Mouse (Mus musculus): ENCODE data around the gene Aff1. TPM values are rescaled to one million over a fixed set of nuclear protein-coding genes. Genes with fewer than 3 reads are reported as not detected.

Aff1 gene
- polyA plus RNA-seq, 1 experiment from 2014 or later: 13.5 TPM

GRCm38 (mm10) chr5:103776842-103777241 is 84.7 kb downstream of the Aff1 start:
- no peak for ATAC-seq (replicated peaks; ENCODE audit: extremely low read depth, insufficient read depth, low FRiP score)
- WGBS: 84% methylated on average over 4 of the region's 4 CpGs
- Histone ChIP-seq H3K27ac (ENCODE audit: low read length) (no peak overlapping the region), H3K27me3 (ENCODE audit: control insufficient read depth, insufficient read depth, low read length) (no peaks in the 10 kb centered on the region), H3K9me3 (replicated peaks; ENCODE audit: control insufficient read depth, low read length) (no peaks in the 10 kb centered on the region), H3K36me3 (ENCODE audit: control insufficient read depth, insufficient read depth) (no peaks in the 10 kb centered on the region), H3K4me1 (ENCODE audit: control insufficient read depth, insufficient read depth, low read length) (peaks cover 77% of the 10 kb centered on the region), H3K9ac (ENCODE audit: low read length) (no peak overlapping the region), H3K4me2 (ENCODE audit: low read depth, low read length) (no peak overlapping the region), H3K4me3 (ENCODE audit: low read length) (no peak overlapping the region)

GRCm38 (mm10) chr5:103777446-103777845 is 85.3 kb downstream of the Aff1 start:
- WGBS: 65% methylated on average over 4 of the region's 4 CpGs
- H3K9me3 ChIP-seq (replicated peaks; ENCODE audit: control insufficient read depth, low read length): no peaks in the 10 kb centered on the region
- H3K9ac ChIP-seq (ENCODE audit: low read length): peak overlapping the region; percentile 52; the same call in 1 of the 2 replicates
- H3K4me3 ChIP-seq (ENCODE audit: low read length): no peak overlapping the region
- H3K4me2 ChIP-seq (ENCODE audit: low read depth, low read length): peak overlapping the region; percentile 57
- no peak for ATAC-seq (replicated peaks; ENCODE audit: extremely low read depth, insufficient read depth, low FRiP score)
- no peaks in the 10 kb centered on the region for H3K27me3 ChIP-seq (ENCODE audit: control insufficient read depth, insufficient read depth, low read length)
- peaks cover 72% of the 10 kb centered on the region for H3K4me1 ChIP-seq (ENCODE audit: control insufficient read depth, insufficient read depth, low read length)
- peak overlapping the region; percentile 27; the same call in 1 of the 2 replicates for H3K27ac ChIP-seq (ENCODE audit: low read length)
- no peaks in the 10 kb centered on the region for H3K36me3 ChIP-seq (ENCODE audit: control insufficient read depth, insufficient read depth)

GRCm38 (mm10) chr5:103778314-103779117 is 86.3 kb downstream of the Aff1 start:
- Histone ChIP-seq H3K4me1 (ENCODE audit: control insufficient read depth, insufficient read depth, low read length) (peaks cover 61% of the 10 kb centered on the region), H3K9ac (ENCODE audit: low read length) (peak overlapping the region; percentile 43), H3K27me3 (ENCODE audit: control insufficient read depth, insufficient read depth, low read length) (no peaks in the 10 kb centered on the region), H3K9me3 (replicated peaks; ENCODE audit: control insufficient read depth, low read length) (no peaks in the 10 kb centered on the region), H3K27ac (ENCODE audit: low read length) (peak overlapping the region; percentile 83), H3K4me3 (ENCODE audit: low read length) (peak overlapping the region; percentile 40), H3K36me3 (ENCODE audit: control insufficient read depth, insufficient read depth) (peaks cover under 1% of the 10 kb centered on the region), H3K4me2 (ENCODE audit: low read depth, low read length) (peak overlapping the region; percentile 57)
- peak; percentile 50; the same call in 1 of the 2 replicates for ATAC-seq (replicated peaks; ENCODE audit: extremely low read depth, insufficient read depth, low FRiP score)
- 10% methylated on average over 17 of the region's 17 CpGs for WGBS

GRCm38 (mm10) chr5:103779836-103780235 is 87.7 kb downstream of the Aff1 start:
- WGBS: 54% methylated on average over 10 of the region's 10 CpGs
- ATAC-seq (replicated peaks; ENCODE audit: extremely low read depth, insufficient read depth, low FRiP score): no peak
- H3K9me3 ChIP-seq (replicated peaks; ENCODE audit: control insufficient read depth, low read length): no peaks in the 10 kb centered on the region
- H3K4me2 ChIP-seq (ENCODE audit: low read depth, low read length): no peak overlapping the region
- H3K27me3 ChIP-seq (ENCODE audit: control insufficient read depth, insufficient read depth, low read length): no peaks in the 10 kb centered on the region
- peaks cover 50% of the 10 kb centered on the region for H3K4me1 ChIP-seq (ENCODE audit: control insufficient read depth, insufficient read depth, low read length)
- H3K4me3 ChIP-seq (ENCODE audit: low read length): no peak overlapping the region
- H3K27ac ChIP-seq (ENCODE audit: low read length): no peak overlapping the region
- H3K36me3 ChIP-seq (ENCODE audit: control insufficient read depth, insufficient read depth): peaks cover 13% of the 10 kb centered on the region
- H3K9ac ChIP-seq (ENCODE audit: low read length): no peak overlapping the region

GRCm38 (mm10) chr5:103780266-103780665 is 88.1 kb downstream of the Aff1 start:
- no peak overlapping the region for H3K4me3 ChIP-seq (ENCODE audit: low read length)
- no peak overlapping the region for H3K4me2 ChIP-seq (ENCODE audit: low read depth, low read length)
- H3K9me3 ChIP-seq (replicated peaks; ENCODE audit: control insufficient read depth, low read length): no peaks in the 10 kb centered on the region
- H3K9ac ChIP-seq (ENCODE audit: low read length): no peak overlapping the region
- H3K36me3 ChIP-seq (ENCODE audit: control insufficient read depth, insufficient read depth): peaks cover 15% of the 10 kb centered on the region
- H3K27ac ChIP-seq (ENCODE audit: low read length): peak overlapping the region; percentile 56
- H3K27me3 ChIP-seq (ENCODE audit: control insufficient read depth, insufficient read depth, low read length): no peaks in the 10 kb centered on the region
- 51% methylated on average over 6 of the region's 6 CpGs for WGBS
- H3K4me1 ChIP-seq (ENCODE audit: control insufficient read depth, insufficient read depth, low read length): peaks cover 46% of the 10 kb centered on the region
- no peak for ATAC-seq (replicated peaks; ENCODE audit: extremely low read depth, insufficient read depth, low FRiP score)

- WGBS: 75% methylated on average over 6 of the region's 6 CpGs
- Histone ChIP-seq H3K9ac (ENCODE audit: low read length) (no peak overlapping the region), H3K4me2 (ENCODE audit: low read depth, low read length) (no peak overlapping the region), H3K27me3 (ENCODE audit: control insufficient read depth, insufficient read depth, low read length) (no peaks in the 10 kb centered on the region), H3K36me3 (ENCODE audit: control insufficient read depth, insufficient read depth) (peaks cover 15% of the 10 kb centered on the region), H3K27ac (ENCODE audit: low read length) (peak overlapping the region; percentile 56; the same call in 1 of the 2 replicates), H3K4me1 (ENCODE audit: control insufficient read depth, insufficient read depth, low read length) (peaks cover 40% of the 10 kb centered on the region), H3K9me3 (replicated peaks; ENCODE audit: control insufficient read depth, low read length) (no peaks in the 10 kb centered on the region), H3K4me3 (ENCODE audit: low read length) (no peak overlapping the region)
- peak; percentile 12; the same call in 1 of the 2 replicates for ATAC-seq (replicated peaks; ENCODE audit: extremely low read depth, insufficient read depth, low FRiP score)
Measured at GRCm38 (mm10) chr5:103780836-103781235, 88.7 kb downstream of the Aff1 start.

- no peak for ATAC-seq (replicated peaks; ENCODE audit: extremely low read depth, insufficient read depth, low FRiP score)
- no peak overlapping the region for H3K27ac ChIP-seq (ENCODE audit: low read length)
- 80% methylated on average over 11 of the region's 11 CpGs for WGBS
- no peak overlapping the region for H3K4me2 ChIP-seq (ENCODE audit: low read depth, low read length)
- no peak overlapping the region for H3K9ac ChIP-seq (ENCODE audit: low read length)
- H3K4me1 ChIP-seq (ENCODE audit: control insufficient read depth, insufficient read depth, low read length): peaks cover 45% of the 10 kb centered on the region
- H3K36me3 ChIP-seq (ENCODE audit: control insufficient read depth, insufficient read depth): peaks cover 15% of the 10 kb centered on the region
- no peaks in the 10 kb centered on the region for H3K27me3 ChIP-seq (ENCODE audit: control insufficient read depth, insufficient read depth, low read length)
- no peaks in the 10 kb centered on the region for H3K9me3 ChIP-seq (replicated peaks; ENCODE audit: control insufficient read depth, low read length)
- no peak overlapping the region for H3K4me3 ChIP-seq (ENCODE audit: low read length)
Measured at GRCm38 (mm10) chr5:103783086-103783668, 91.0 kb downstream of the Aff1 start.

GRCm38 (mm10) chr5:103786096-103786495 is 93.9 kb downstream of the Aff1 start:
- Histone ChIP-seq H3K4me1 (ENCODE audit: control insufficient read depth, insufficient read depth, low read length) (peaks cover 34% of the 10 kb centered on the region), H3K36me3 (ENCODE audit: control insufficient read depth, insufficient read depth) (peaks cover 15% of the 10 kb centered on the region), H3K9ac (ENCODE audit: low read length) (no peak overlapping the region), H3K27me3 (ENCODE audit: control insufficient read depth, insufficient read depth, low read length) (no peaks in the 10 kb centered on the region), H3K4me3 (ENCODE audit: low read length) (no peak overlapping the region), H3K9me3 (replicated peaks; ENCODE audit: control insufficient read depth, low read length) (no peaks in the 10 kb centered on the region), H3K4me2 (ENCODE audit: low read depth, low read length) (no peak overlapping the region), H3K27ac (ENCODE audit: low read length) (no peak overlapping the region)
- no peak for ATAC-seq (replicated peaks; ENCODE audit: extremely low read depth, insufficient read depth, low FRiP score)
- WGBS: 65% methylated on average over 10 of the region's 10 CpGs

GRCm38 (mm10) chr5:103788476-103788875 is 96.3 kb downstream of the Aff1 start:
- Histone ChIP-seq H3K27me3 (ENCODE audit: control insufficient read depth, insufficient read depth, low read length) (no peaks in the 10 kb centered on the region), H3K36me3 (ENCODE audit: control insufficient read depth, insufficient read depth) (peaks cover 24% of the 10 kb centered on the region), H3K4me2 (ENCODE audit: low read depth, low read length) (peak overlapping the region; percentile 49), H3K4me1 (ENCODE audit: control insufficient read depth, insufficient read depth, low read length) (peaks cover 28% of the 10 kb centered on the region), H3K9me3 (replicated peaks; ENCODE audit: control insufficient read depth, low read length) (no peaks in the 10 kb centered on the region), H3K9ac (ENCODE audit: low read length) (0 out of 2 replicates have a peak overlapping the region, but pooled peaks have one; percentile 11), H3K4me3 (ENCODE audit: low read length) (no peak overlapping the region), H3K27ac (ENCODE audit: low read length) (peak overlapping the region; percentile 92)
- WGBS: 32% methylated on average over 6 of the region's 6 CpGs
- no peak for ATAC-seq (replicated peaks; ENCODE audit: extremely low read depth, insufficient read depth, low FRiP score)
